Mouse (Mus musculus) small intestine, adult 2 months (tissue): Measurements from ENCODE around the gene Fxn.

Experiments used
- CTCF ChIP-seq: fragments of 200-500 bp; IDR thresholded peaks from 2 replicates; pipeline ENCODE4 v1.5.1; 2012; ENCODE audit warnings: low read depth, mild to moderate bottlenecking, control low read depth, inconsistent platforms, low read length, moderate library complexity, mixed read lengths; ENCODE audit not compliant: insufficient replicate concordance, insufficient read length; ENCODE audit errors: extremely low read depth
- POLR2A ChIP-seq: fragments of 200-500 bp; IDR thresholded peaks from 2 replicates; pipeline ENCODE4 v1.6.1; 2012; ENCODE audit warnings: low read depth, mild to moderate bottlenecking, control low read depth, inconsistent platforms, low read length, moderate library complexity

- TF ChIP-seq CTCF (no peak), POLR2A (no peak)
Observed at GRCm38 (mm10) chr19:24258368-24258767, 22.0 kb downstream of the Fxn start.
